Mouse (Mus musculus): Measurements from ENCODE around the gene Tpp1. TPM values are rescaled to one million over a fixed set of nuclear protein-coding genes. Genes with fewer than 3 reads are reported as not detected.

The Tpp1 gene
- total RNA-seq (2021) = 10 to 100 TPM; 54.2 to 60.3 TPM

DNA sequence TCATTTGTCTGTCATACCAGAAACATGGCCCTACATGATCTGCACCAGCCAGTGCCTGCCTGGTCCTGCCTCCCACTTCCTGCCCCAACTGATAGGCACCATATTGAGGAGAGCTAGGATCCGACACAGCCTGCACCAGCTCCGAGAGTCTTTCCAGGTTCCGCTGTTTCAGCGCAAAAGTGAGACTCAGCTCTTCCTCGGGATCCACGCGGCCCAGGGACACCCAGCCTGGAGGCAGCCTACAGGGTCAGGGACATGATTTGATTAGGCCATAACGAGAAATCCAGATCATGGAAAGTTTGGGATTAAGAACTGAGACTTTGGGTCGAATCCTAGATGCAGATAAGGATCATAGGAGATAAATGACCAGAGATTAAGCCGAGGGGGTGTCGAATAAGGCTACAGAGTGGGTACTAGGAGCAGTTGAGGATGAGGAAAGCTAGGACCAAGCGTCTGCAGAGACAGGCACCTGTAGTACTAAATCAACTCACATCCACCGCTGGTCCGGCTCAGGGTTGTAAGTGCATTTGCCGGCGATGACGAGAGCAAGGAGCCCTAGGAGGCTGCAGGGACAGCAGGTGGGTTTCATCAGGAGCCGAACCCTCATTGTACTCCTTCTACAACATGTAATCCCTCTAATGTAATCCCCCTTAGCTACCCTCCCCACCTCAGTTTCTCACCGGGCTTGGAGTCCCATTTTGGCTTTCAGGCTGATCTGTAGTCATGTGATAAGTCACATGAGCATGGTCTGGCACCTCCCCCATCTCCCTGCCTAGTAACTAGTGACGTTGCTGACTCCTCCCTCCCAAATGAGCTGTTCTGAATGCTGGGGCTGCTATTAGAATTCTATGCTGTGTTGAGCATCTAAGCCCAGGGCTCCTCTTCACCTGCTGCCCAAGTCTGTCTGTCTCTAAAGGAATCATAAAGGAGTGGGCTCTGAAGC, at the start of gene Tpp1:
Gene Tpp1, minus strand, starts transcription at position 745 of the 943 bp plus-strand sequence.
- intact Hi-C loops (cut with DNase I) = loop anchor here (2.0 kb wide), 1 partner anchor 59 kb away; the partner anchor contains the start of gene Mrpl17

DNA sequence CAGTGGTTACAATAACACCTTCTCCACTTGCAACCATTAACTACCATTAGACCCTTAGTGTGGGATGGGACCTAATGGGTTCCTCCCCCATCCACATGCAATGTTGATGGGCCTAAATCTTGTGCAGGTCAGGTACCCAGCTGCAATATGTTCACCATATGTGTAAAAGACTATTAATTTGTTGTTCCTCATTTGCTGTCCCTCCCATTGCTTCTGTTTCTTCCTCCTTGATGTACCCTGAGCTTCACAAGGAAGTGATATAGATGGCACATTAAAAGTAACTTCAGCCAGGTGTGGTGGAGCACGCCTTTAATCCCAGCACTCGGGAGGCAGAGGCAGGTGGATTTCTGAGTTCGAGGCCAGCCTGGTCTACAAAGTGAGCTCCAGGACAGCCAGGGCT, 44.9 kb upstream of the Tpp1 start:
- intact Hi-C loops (cut with DNase I) = no loop called here
- DNase-seq (ENCODE audit: low spot score in 2 of 2) = no peak

More for the DNA sequence above, at the start of gene Tpp1:
- DNase-seq (ENCODE audit: low spot score in 2 of 2) = peak; percentile 95 to 98

DNA sequence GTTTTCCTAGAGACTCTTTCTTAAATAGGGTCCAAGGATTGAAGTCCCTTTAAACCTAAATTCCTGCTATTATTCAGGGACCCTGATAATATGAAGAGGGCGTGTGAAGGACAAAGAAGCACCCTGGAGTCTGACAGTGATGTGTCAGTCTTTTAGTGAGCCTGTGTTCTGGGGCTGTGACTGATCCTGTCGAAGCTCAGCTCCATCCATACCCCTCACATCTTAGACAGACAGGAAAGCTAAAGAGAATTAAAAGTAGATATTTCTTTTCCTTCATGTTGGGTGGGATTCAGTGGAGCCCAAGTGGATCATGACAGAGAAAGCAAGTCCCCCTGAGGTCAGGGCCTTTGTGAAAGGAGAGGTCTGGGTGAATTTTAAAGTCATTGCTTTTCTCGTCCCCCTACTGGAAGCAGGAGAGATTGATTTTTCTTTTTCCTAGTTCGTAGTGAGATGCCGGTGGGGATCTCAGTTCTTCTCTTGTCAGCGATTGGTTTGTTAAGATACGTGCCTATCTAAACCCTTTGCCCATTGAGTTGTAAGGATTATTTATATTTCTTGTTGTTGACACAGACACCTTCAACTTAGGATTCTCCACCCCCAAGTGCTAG, 43.8 kb upstream of the Tpp1 start:
- DNase-seq (ENCODE audit: low spot score in 2 of 2) = no peak

DNA sequence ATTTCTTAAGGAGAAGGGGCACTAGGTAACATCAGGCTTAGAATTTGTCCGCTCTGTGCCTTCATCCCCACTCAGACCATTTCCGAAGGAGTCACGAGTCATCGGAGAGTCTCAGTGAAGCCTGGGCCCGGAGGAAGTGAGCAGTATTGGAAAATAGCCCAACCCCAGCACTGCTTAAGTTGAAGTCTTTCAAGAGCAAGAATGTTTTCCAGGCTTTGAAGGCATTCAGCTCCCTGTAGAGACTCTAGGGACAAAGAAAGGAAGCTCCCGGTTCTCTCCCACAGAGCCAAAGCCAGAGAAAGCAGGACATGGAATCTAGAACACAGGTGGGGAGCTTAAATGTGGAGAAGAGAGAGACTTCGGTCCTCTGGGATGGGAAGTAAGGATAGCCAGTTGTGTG, 41.7 kb upstream of the Tpp1 start:
- DNase-seq (ENCODE audit: low spot score in 2 of 2) = no peak
- intact Hi-C loops (cut with DNase I) = no loop called here

More for the DNA sequence above, 43.8 kb upstream of the Tpp1 start:
- intact Hi-C loops (cut with DNase I) = no loop called here

DNA sequence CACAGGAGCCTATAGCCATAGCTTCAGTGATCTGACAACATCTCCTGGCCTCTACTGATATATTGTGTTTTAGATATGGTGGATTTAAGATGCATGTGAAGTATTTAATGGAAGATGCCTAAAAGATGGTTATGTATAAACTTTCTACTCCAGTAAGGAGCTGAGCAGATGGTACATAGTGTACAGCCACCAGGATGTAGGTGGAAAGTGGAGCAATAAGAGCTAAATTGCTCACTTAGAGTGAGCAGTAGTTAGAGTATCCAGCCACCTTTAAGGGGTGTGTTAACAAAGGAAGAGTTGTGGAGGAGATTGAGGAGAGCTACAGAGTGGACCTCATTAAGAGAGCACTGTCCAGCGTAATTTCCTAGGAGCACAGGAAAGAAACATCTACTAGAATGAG, 39.1 kb upstream of the Tpp1 start:
- intact Hi-C loops (cut with DNase I) = no loop called here
- DNase-seq (ENCODE audit: low spot score in 2 of 2) = peak in 1 of 2 experiments; percentile 54

DNA sequence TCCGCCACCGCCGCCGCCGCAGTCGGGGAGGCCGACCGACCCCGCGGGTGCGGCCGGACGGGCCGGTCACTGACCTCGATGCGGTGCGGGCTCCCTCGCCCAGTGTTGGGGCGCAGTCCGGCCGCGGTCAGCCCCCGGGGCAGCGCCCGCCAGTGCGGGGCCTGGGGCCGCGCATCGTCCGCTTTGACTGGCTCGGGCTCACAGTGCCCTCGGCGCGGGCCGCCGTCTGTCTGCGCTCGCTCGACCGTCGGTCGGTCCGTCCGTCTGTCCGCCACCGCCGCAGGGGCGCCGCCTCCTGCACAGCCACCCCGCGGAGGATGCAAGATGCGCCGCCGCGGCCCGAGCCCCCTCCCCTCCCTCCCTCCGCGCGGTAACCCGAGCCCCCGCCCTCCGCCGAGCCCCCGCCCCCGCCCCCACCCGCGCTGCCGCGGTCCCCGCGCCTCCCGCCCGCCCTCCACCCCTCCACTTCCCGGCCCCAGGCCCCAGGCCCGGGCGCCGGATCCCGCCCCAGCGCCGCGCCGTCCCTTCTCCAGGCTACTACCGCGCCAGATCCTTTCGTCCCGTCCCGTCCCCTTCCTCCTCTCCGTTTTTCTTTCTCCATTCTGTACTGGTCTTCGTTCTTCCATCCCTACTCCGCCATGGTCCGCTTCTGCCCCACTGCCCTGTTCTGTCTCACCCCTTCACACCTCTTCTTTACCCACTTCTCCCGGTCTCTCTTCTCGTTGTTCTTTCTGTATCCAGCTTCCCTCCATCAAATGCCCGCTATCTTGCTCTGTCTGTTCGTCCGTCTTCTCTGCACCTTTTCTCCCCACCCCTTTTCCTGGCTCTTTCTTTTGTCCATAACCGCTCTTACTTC, 35.5 kb upstream of the Tpp1 start, which contains the start of gene Dchs1:
Gene Dchs1, minus strand, starts transcription at position 370 of the 856 bp plus-strand sequence.
- no peak for DNase-seq (ENCODE audit: low spot score in 2 of 2)
- intact Hi-C loops (cut with DNase I) = no loop called here

DNA sequence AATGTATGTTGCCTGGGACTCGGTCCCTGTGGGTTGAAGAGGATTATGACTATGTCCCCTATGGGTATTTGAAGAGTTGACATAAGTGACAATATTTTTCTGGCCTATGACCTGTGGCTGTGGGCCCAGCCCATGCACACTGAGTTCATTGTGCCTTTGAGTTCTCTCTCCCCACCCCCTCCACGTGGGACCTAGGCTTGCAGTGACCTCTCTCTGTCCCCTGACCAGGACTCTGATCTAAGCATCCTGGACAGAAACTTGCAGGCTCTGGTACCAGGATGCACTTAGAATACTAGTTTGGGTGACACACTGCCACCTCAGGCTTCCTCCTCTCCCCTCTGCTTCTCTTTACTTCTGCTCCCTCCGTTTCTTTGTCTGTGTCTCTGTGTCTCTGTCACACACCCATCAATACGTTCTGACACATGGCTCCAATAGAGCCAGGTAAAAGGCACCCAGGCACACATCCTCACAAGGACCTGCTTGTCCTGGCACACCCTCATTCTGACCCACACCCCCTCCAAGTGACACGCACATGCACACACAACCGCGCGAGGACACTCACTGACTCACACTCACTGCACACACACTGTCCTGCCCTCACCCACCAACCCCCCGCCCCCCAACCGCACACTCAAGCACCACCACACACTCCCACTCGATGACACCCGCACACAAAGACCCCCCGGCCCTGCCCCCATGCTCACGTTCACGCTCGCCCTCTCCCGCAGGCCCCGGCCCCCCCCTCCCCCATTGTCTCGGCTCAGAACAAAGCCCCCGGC, 34.7 kb upstream of the Tpp1 start:
- intact Hi-C loops (cut with DNase I) = no loop called here
- DNase-seq (ENCODE audit: low spot score in 2 of 2) = no peak

DNA sequence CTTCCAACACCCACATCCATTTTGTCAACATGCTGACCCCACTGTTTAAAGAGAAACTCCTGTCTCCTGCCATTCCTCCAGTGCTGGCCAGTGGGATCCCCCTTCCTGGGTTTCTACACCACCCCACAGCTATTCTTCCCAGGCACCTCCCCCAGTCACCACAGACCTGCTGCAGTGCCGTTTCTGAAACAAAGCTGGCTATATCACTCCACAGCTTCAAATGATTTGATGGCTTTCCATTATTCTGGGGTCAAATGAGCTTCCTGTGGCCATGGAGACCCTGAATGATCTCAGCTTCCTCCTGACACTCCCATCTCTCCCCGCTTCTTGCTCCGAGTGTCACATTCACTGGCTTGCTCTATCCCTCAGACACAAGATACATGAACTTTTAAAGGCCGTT, 32.5 kb upstream of the Tpp1 start:
- intact Hi-C loops (cut with DNase I) = no loop called here
- DNase-seq (ENCODE audit: low spot score in 2 of 2) = no peak

DNA sequence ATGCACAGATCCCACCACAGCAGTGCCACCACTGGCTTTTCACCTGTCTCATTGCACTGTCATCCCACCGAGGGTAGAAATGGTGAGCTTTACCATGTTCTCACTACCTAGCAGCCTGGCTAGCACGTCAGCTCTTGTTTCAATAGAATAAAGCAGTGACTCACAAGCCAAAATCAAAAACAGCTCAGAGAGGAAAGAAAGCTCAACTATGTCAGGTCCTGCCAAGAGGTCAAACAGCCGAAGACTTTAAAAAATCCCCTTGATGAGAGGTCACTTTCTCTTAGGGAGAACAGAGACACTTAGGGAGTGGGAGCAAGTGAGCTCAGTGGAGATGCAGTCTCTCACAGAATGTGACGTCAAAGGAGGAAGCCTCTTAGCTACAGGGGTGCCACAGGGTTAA, 31.8 kb upstream of the Tpp1 start:
- DNase-seq (ENCODE audit: low spot score in 2 of 2) = no peak
- intact Hi-C loops (cut with DNase I) = no loop called here

DNA sequence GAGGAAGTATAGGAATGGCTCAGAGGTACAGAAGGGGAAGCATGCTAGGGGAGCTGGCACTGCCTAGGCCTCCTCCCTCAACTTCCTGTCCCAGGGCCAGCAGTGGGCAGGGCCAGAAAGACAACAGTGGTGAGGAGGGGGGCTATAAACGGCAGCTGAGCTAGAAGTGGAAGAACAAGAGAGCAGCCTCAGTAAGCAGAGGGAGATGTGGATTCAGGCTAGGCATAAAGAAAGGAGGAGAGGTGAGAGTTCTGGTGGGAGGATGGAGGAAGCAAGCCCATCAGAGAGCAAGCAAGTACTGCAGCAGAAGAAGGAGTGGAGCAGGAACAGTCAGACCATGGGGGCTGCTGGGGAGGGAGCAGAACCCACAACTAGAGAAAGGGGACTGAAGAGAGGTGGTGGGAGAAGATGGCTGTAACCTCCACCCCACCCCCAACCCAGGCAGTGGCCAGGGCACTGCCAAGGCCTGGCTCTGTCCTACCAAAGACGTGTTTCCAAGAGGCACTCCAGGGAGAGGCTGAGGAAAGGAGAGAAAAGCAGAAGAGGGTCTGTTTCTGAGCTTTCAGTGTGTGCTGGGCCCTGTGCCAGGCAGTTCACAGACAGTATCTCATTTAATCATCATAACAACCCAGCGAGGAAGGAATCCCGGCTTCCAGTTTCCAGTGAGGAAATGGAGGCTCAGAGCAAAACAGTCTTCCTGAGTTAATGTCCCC, 26.7 kb upstream of the Tpp1 start:
- intact Hi-C loops (cut with DNase I) = no loop called here
- DNase-seq (ENCODE audit: low spot score in 2 of 2) = peak in 1 of 2 experiments; percentile 58

DNA sequence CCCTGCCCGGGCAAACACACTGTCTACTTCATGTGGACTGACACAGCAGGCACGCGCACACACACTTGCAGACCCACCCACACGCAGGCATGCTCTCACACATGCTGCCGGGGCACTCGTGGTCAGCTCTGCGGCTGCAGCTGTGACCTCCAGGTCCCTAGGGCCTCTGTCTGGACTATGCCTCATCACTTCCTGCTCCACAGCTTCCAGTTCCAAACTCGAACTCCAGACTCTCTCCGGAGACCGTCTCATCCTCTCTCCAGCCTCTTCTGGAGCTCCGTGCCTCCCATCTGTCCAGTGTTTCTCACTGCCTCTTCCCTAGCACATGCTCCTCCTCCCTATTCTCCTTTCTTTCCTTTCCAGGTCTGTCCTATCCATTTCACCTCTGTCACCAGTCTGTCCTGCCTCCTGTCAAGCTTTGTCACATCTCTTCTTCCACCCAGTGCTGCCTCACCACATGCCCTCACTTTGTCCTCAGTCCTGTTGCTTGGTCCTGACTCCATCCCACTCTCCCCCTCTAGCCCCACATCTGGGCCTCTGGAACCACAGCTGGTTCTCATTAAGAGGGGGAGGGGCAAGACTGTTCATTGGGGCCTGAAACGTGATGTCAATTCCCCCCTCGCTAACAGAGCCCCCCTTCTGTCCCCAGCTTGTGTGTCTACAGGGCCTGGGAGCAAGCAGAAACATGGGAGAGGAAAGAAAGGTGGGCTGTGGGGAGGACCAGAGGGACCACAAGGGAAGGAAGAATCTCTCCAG, 25.9 kb upstream of the Tpp1 start:
- DNase-seq (ENCODE audit: low spot score in 2 of 2) = no peak
- intact Hi-C loops (cut with DNase I) = no loop called here

DNA sequence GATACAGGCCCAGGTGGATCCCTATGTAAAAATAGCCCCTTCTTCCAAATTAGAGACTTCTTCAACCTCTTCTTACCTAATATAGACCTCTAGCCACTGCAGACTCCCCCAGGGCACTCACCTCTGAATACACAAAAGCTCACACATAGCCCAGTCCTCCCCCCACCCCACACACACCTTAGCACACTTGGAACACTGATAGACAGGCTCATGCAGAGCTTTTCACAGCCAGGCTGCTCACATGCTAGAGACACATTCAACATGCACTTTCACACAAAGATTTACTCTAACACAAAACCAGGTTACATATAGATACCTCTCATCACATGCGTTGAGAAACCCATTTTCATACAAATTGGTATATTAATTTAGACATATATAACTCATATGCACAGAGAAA, 25.3 kb upstream of the Tpp1 start:
- no peak for DNase-seq (ENCODE audit: low spot score in 2 of 2)
- intact Hi-C loops (cut with DNase I) = no loop called here

DNA sequence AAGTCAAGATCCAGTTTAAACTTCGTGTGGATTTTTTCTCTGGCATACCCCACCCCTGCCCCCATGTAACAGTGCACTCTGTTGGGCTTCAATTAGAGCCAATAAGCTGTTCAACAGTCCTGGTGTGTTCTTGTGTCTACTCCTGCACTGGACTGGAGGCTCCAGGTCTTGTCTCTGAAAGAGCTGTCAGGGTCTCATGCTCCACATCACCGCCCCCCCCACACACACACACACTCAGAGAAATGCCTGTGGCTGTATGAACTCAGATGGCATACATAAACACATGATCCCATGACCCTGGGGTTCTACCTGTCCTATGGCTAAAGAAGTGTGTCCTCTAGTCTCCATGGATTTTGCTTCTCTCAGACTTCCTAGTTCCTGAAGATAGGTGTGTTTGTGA, 24.0 kb upstream of the Tpp1 start:
- intact Hi-C loops (cut with DNase I) = no loop called here
- DNase-seq (ENCODE audit: low spot score in 2 of 2) = no peak

DNA sequence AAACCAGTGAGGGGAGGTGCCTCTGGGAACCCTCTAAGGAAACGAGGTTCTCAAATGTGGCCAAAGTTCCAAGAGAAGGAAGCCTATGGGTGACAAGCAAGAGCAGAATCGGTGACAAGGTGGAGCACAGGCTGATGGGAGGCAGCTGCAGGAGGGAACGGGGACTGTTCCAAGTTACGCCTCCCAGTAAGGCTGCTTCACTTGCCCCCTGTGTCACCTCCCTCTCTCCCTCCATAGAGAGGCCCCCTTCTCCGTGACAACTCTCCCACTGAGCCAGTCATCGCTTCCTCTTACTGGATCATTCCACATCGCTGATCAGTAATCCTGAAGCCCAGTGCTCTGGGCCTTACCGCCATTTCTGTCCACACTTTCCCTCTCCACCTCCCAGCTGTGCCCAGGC, 22.6 kb upstream of the Tpp1 start:
- DNase-seq (ENCODE audit: low spot score in 2 of 2) = no peak
- intact Hi-C loops (cut with DNase I) = no loop called here

DNA sequence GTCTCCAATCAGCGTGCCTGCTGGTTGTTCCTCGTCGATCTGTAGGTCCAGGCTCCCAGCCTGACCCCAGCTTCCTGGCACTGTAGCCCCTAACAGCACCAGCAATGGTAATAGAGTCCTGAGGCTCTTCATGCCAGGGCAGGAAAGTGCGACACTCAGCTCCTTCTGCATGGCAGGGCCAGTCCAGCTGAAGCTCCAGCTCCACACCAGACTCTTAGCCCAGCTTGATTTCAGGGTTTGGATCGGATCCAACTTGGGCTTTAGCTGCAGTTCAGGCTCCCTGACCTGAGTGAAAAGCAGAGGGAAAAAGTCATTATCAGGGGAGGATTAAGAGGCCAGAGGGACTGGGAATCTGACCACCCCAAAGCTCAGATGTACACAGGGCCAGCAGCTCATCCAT, 21.0 kb upstream of the Tpp1 start:
- no peak for DNase-seq (ENCODE audit: low spot score in 2 of 2)
- intact Hi-C loops (cut with DNase I) = no loop called here

DNA sequence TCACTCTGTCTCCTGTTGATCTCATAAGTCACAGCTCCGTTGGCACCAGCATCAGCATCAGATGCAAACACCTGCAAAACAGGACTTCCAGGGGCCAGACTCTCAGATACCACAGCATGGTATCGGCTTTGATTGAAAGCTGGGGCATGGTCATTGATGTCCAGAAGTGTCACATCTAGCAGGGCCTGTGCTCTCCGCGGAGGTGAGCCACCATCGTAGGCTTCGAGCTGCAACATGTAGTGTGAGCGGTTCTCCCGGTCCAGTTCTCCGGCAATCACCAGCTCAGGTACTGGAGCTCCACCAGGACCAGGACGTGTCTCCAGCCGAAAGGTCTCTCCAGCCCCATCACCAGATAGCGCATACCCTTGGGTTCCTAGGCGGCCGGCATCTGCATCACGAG, 20.3 kb upstream of the Tpp1 start:
- no peak for DNase-seq (ENCODE audit: low spot score in 2 of 2)
- intact Hi-C loops (cut with DNase I) = no loop called here

DNA sequence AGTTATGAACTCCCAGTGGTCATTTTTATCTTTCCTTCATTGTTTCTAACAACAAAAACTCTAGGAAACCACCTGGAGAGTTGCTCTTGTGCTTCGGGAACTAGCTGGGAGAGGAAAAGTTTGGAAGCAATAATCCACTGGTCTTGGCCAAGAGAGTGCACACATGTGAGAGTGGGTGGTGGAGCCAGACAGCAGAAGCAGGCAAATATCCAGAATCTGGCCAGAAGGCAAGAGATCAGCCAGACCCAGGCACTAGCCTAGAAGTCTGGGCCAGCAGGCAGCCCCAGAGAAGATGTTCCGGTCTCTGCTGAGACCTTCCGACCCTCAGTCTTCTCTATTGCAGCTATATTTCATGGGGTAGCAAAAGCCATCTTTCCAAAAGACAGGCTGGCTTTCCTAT, 17.9 kb upstream of the Tpp1 start:
- intact Hi-C loops (cut with DNase I) = no loop called here
- no peak for DNase-seq (ENCODE audit: low spot score in 2 of 2)

DNA sequence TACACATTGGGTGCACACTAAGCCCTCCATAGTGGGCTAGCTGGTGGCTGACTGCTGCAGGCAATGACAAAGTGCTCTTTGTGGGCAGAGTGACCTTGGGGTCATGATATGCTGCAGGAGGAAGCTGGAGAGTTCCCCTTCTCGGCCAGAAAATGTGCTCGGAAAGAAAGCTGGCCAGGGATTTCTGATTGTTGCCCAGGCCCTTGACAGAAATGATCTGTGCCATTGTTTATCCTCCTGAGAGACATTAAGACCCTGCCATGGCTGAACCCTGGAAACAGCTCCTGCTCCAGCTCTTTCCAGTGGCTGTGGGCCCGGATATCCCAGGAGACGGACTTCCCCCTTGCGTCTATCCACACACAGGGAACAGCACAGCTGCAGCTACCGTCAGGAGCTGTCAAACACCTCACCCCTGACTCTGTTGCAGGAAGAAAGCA, 15.7 kb upstream of the Tpp1 start:
- DNase-seq (ENCODE audit: low spot score in 2 of 2) = no peak
- intact Hi-C loops (cut with DNase I) = no loop called here

Measured in left cerebral cortex, postnatal 25 days (tissue).